Mouse (Mus musculus) thymus, adult 2 months (tissue): ENCODE measurements around the gene Fam151a.

Source experiments
- CTCF ChIP-seq: fragments of 200-500 bp; IDR thresholded peaks from 2 replicates; pipeline ENCODE4 v1.5.1; 2012; ENCODE audit warnings: mild to moderate bottlenecking, control low read depth, low read length, moderate library complexity, borderline replicate concordance; ENCODE audit not compliant: control insufficient read depth, poor library complexity, insufficient read depth; ENCODE audit errors: extremely low read depth
- POLR2A ChIP-seq: fragments of 200-500 bp; IDR thresholded peaks from 2 replicates; pipeline ENCODE4 v1.6.1; 2012; ENCODE audit warnings: mild to moderate bottlenecking, low read length, control low read depth, moderate library complexity; ENCODE audit not compliant: control insufficient read depth, poor library complexity, insufficient read depth; ENCODE audit errors: extremely low read depth

GRCm38 (mm10) chr4:106703956-106704355 lies 29.7 kb upstream of the Fam151a start:
- TF ChIP-seq CTCF: no peak
- no peak for TF ChIP-seq POLR2A
